Mouse (Mus musculus) limb, embryonic 13.5 days (tissue): ENCODE results near the gene Tmem183a. TPM values are rescaled to one million over a fixed set of nuclear protein-coding genes. Genes with fewer than 3 reads are reported as not detected.

Experiments used
- ATAC-seq: fragments of 200-750 bp; cut with Nextera tagmentation; 2 replicates; pipeline ENCODE4 v1.8.0; 2017; ENCODE audit warnings: low read depth, moderate number of reproducible peaks, moderate TSS enrichment; ENCODE audit not compliant: low FRiP score
- H3K27ac ChIP-seq: fragments of 300-500 bp; sonication (generic); 2 replicates; pipeline ENCODE4 v1.5.1; 2015; ENCODE audit warnings: inconsistent platforms, mild to moderate bottlenecking, moderate library complexity
- H3K27me3 ChIP-seq: fragments of 300-500 bp; sonication (generic); 2 replicates; pipeline ENCODE4 v1.6.1; 2015; ENCODE audit warnings: mild to moderate bottlenecking, inconsistent platforms
- H3K36me3 ChIP-seq: fragments of 300-500 bp; sonication (generic); 2 replicates; pipeline ENCODE4 v1.6.1; 2015; ENCODE audit warnings: inconsistent platforms, mild to moderate bottlenecking, moderate library complexity
- H3K4me1 ChIP-seq: fragments of 300-500 bp; sonication (generic); 2 replicates; pipeline ENCODE4 v1.6.1; 2015; ENCODE audit warnings: inconsistent platforms
- H3K4me2 ChIP-seq: fragments of 300-500 bp; sonication (generic); replicated peaks from 2 replicates; pipeline ENCODE4 v1.6.1; 2015; ENCODE audit warnings: inconsistent platforms, mild to moderate bottlenecking, moderate library complexity
- H3K4me3 ChIP-seq: fragments of 300-500 bp; sonication (generic); 2 replicates; pipeline ENCODE4 v1.5.1; 2015; ENCODE audit warnings: moderate library complexity, mild to moderate bottlenecking, inconsistent platforms
- H3K9ac ChIP-seq: fragments of 300-500 bp; sonication (generic); 2 replicates; pipeline ENCODE4 v1.6.1; 2015; ENCODE audit warnings: mild to moderate bottlenecking, inconsistent platforms
- H3K9me3 ChIP-seq: fragments of 300-500 bp; sonication (generic); 2 replicates; pipeline ENCODE4 v1.6.1; 2016; ENCODE audit warnings: inconsistent platforms
- WGBS: fragments of 180-500 bp; shearing (Covaris S2); methylation state at CpG from one replicate; pipeline ENCODE4 v1.1.7; 2015; 5-methylcytosine and 5-hydroxymethylcytosine counted together
- polyA plus RNA-seq: library from polyadenylated mRNA; unstranded; fragments of >200 nt; fragmentation: Nextera tagmentation; extraction: Ambion mirVana; gene quantifications from 2 replicates; pipeline ENCODE4 v1.2.1, GENCODE M21; 2015

Gene Tmem183a
- polyA plus RNA-seq, 1 experiment from 2014 or later: 90.9 TPM

DNA sequence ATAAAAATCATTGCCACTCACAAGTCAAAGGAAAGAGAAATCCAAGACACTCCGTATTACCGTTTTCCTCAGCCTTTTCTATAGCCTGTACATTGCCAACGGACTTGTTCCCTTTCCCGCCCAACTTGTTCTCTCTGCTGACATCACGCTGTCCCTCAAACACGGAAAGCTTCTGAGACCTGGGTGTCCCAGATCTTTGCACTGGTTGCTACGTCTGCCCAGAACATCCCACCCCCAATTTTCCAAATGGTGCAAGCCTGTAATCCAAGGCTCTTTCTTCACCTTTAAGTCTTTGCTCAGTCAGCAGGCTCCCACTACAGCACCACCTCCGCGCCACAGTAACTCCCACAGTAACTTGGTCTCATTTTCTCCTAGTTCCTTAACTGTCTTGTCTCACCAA, 56.8 kb downstream of the Tmem183a start:
- H3K4me2 ChIP-seq: no peak overlapping the region
- no peak overlapping the region for H3K27ac ChIP-seq
- no peaks in the 10 kb centered on the region for H3K9me3 ChIP-seq
- H3K36me3 ChIP-seq: peaks cover 10% of the 10 kb centered on the region; the same call in 1 of the 2 replicates
- peaks cover 16% of the 10 kb centered on the region for H3K4me1 ChIP-seq
- no peak for ATAC-seq
- H3K27me3 ChIP-seq: peaks cover 13% of the 10 kb centered on the region
- H3K4me3 ChIP-seq: no peak overlapping the region
- no peak overlapping the region for H3K9ac ChIP-seq
- 93% methylated on average over 9 of the region's 9 CpGs for WGBS

- H3K36me3 ChIP-seq: peaks cover 10% of the 10 kb centered on the region; the same call in 1 of the 2 replicates
- WGBS: 40% methylated on average over 8 of the region's 8 CpGs
- H3K4me3 ChIP-seq: no peak overlapping the region
- no peak overlapping the region for H3K9ac ChIP-seq
- H3K27ac ChIP-seq: peak overlapping the region; percentile 73
- no peaks in the 10 kb centered on the region for H3K9me3 ChIP-seq
- no peak overlapping the region for H3K4me2 ChIP-seq
- H3K27me3 ChIP-seq: peaks cover 34% of the 10 kb centered on the region
- 0 out of 2 replicates have a peak, but pooled peaks have one; percentile 41 for ATAC-seq
- peaks cover 27% of the 10 kb centered on the region for H3K4me1 ChIP-seq
These were observed 59.1 kb downstream of the Tmem183a start for GRCm38 (mm10) chr1:134302568-134303238.

- peak overlapping the region; percentile 54 for H3K4me3 ChIP-seq
- H3K9me3 ChIP-seq: no peaks in the 10 kb centered on the region
- WGBS: 9% methylated on average over 57 of the region's 59 CpGs
- H3K36me3 ChIP-seq: no peaks in the 10 kb centered on the region
- H3K27ac ChIP-seq: no peak overlapping the region
- peak; percentile 45 for ATAC-seq
- peak overlapping the region; percentile 97 for H3K4me2 ChIP-seq
- peaks cover 27% of the 10 kb centered on the region for H3K4me1 ChIP-seq
- peaks cover 43% of the 10 kb centered on the region for H3K27me3 ChIP-seq
- peak overlapping the region; percentile 72 for H3K9ac ChIP-seq
These were observed 63.0 kb downstream of the Tmem183a start for GRCm38 (mm10) chr1:134298636-134299411.

DNA sequence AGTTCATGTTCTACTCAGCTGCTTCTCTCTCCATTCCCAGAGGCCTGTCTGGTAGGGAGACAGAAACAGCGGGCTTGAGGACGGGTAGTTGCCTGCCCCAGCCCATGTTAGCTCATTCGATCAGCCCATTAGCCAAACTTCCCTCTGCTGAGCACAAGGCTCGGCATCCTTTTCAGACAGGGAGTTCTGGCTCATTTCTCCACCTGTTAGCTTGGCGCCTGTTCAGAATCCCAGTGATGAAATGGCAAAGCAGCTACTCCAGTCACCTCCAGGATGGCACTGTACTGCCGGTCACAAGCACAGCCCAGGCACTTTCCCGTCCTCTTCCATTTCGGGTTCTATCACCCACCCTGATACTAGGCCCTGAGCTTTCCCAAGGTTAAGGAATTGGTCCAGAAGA, 64.5 kb downstream of the Tmem183a start:
- ATAC-seq: no peak
- peaks cover 20% of the 10 kb centered on the region for H3K4me1 ChIP-seq
- H3K27me3 ChIP-seq: peaks cover 43% of the 10 kb centered on the region
- H3K27ac ChIP-seq: no peak overlapping the region
- no peak overlapping the region for H3K4me3 ChIP-seq
- H3K9me3 ChIP-seq: no peaks in the 10 kb centered on the region
- no peak overlapping the region for H3K4me2 ChIP-seq
- H3K9ac ChIP-seq: no peak overlapping the region
- 80% methylated on average over 8 of the region's 8 CpGs for WGBS
- H3K36me3 ChIP-seq: no peaks in the 10 kb centered on the region

Other genes with a start within 250 kb of the Tmem183a start
- gene Chil1, start 179.8 kb downstream of the Tmem183a start, polyA plus RNA-seq: 11.6 and 12.1 TPM in 2 replicates
- gene Mybph, start 168.5 kb downstream of the Tmem183a start, polyA plus RNA-seq: 89.8 and 93.2 TPM in 2 replicates
- gene Adora1, start 126.5 kb downstream of the Tmem183a start, polyA plus RNA-seq: 2.8 and 3.2 TPM in 2 replicates
- 171 and 190 TPM in 2 replicates for gene Myog, start 72.0 kb downstream of the Tmem183a start, polyA plus RNA-seq
- 10.3 and 10.4 TPM in 2 replicates for gene Ppfia4, start 29.1 kb downstream of the Tmem183a start, polyA plus RNA-seq
- gene 4933406M09Rik, start 24.0 kb upstream of the Tmem183a start, polyA plus RNA-seq: not detected in 2 replicates
- gene Cyb5r1, start 43.6 kb upstream of the Tmem183a start, polyA plus RNA-seq: 41.9 and 43.1 TPM in 2 replicates
- 86.3 and 89.6 TPM in 2 replicates for gene Adipor1, start 53.4 kb upstream of the Tmem183a start, polyA plus RNA-seq
- 29.4 and 29.9 TPM in 2 replicates for gene Klhl12, start 93.6 kb upstream of the Tmem183a start, polyA plus RNA-seq
- gene Rabif, start 132.7 kb upstream of the Tmem183a start, polyA plus RNA-seq: 40.1 and 40.8 TPM in 2 replicates
- 0.14 TPM in 1 of 2 replicates, not detected in the other for gene Mgat4e, start 187.7 kb upstream of the Tmem183a start, polyA plus RNA-seq
- gene Kdm5b, start 198.2 kb upstream of the Tmem183a start, polyA plus RNA-seq: 96.1 and 98.8 TPM in 2 replicates